Mouse (Mus musculus): Measurements from ENCODE around the gene Gnptab. TPM values are rescaled to one million over a fixed set of nuclear protein-coding genes. Genes with fewer than 3 reads are reported as not detected.

The Gnptab gene
- total RNA-seq (2017): 34.7 and 35.9 TPM in 2 replicates

DNA sequence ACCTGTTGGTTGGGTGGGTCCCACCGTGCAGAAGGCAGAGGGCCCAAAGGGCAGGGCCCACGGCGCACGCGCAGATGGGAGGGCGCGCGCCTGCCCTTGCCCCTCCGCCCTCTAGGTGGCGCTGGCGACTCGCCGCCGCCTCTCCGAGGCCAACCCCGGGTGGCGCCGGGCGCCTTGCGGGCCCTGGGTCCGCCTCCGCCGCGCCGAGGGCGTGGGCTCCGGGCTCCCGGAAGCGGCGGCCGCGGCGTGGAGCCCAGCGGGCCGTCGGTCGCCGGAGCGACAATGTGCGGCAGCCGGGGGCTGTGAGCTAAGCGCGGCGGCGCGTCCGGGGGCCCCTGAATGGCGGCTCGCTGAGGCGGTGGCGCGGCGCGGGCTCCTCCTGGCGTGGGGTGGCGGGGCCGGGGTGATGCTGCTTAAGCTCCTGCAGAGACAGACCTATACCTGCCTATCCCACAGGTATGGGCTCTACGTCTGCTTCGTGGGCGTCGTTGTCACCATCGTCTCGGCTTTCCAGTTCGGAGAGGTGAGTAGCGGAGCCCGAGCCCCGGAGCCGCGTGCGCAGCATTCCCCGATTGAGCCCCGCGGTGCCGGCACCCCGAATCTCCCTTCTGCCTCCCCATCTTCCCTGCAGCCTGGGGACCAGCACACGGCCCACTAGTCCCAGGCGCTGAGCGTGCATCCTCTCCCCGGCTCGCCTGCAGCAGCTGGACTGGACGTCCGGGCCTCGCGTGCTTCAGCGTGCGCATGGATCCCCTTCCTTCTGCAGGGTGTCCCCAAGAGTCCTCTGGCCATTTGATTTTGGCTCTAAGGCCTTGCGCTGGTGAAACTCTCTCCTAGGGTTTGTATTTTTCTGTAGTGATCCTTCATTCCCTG is at the start of gene Gnptab, which contains the start of gene Dram1:
Gene Gnptab (plus strand): TSS at position 120 of the 873 bp plus-strand sequence.
Gene Dram1 (minus strand): TSS at position 68 of the 873 bp plus-strand sequence.
- peak; percentile 72 for ATAC-seq (ENCODE audit: extremely low read depth, insufficient number of reproducible peaks, low FRiP score, poor library complexity, severe bottlenecking)

DNA sequence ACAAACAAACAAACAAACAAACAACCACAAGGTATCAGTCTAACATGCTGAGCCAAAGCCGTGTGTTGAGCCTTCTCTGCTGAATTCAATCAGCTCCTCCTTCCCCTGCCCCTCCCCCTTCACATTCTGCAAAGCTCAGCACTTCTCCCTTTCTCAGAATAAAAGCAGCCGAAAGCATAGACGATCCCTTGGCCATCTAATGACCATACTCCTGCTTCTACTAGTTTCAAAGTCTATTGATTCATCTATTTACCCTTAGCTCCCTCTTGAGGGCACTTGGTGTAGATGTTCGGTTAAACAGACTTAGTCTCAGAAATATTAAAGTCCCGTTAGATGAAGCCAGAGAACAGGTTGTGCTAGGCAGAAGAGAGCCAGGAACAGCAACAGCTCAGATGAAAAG is 48.2 kb upstream of the Gnptab start:
- no peak for ATAC-seq (ENCODE audit: extremely low read depth, insufficient number of reproducible peaks, low FRiP score, poor library complexity, severe bottlenecking)

DNA sequence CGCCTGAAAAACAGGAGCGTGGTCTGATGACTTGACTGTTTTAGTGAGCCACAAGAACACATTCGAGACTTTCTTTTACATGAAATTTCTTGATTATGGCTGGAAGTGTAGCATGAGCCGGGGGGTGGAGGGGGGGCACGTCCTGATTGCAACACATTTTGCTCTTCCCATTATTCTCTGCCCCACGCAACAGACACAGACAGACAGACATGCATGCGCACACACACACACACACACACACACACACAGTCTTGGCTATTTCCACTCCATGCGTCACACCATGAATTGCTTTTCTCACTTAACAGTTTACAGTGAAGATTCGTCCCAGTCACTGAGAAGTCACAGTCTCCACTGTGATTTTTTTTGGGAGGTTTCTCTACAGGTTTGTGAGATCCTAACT is 38.3 kb upstream of the Gnptab start:
- no peak for ATAC-seq (ENCODE audit: extremely low read depth, insufficient number of reproducible peaks, low FRiP score, poor library complexity, severe bottlenecking)

DNA sequence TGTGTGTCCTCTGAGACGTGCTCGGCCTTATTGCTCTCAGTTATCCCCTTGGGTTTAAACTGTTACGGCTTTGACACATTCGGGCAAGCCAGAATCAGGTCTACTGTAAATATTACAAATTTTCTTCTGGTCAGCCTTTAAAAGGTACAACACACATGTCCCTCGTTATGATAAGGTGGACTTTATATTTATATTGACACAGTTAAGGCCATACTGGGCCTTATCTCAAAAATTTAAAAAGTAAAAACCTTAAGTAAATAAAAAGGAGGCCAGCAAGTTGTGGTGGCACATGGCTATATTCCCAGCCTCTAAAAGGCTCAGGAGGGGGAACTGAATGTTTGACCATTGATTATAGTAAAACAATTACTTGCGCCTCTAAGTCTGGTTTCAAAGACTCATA is 37.6 kb upstream of the Gnptab start:
- no peak for ATAC-seq (ENCODE audit: extremely low read depth, insufficient number of reproducible peaks, low FRiP score, poor library complexity, severe bottlenecking)

DNA sequence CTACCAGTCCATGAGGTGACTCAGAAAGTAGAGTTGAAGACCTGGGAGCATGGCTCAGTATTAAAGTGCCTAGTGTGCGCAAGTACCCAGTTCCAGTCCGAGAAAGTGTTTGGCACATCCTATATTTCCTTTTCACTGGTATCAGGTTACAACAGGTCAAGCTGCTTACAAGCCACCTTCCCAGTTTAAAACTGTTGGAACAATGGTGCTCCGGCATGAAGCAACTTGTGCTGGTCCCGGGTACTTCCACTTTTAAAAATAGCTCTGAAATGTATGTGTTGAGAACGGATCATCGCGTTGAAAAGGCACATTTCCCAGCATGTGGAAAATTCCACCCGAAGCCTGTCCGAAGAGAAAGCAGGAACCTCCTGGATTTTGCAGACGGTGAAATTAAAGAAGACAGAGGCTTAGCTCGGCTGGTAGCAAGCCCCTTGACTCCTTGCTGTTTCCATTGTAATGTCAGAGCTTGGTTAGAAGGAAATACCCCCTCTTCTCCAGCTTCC is 33.0 kb upstream of the Gnptab start:
- no peak for ATAC-seq (ENCODE audit: extremely low read depth, insufficient number of reproducible peaks, low FRiP score, poor library complexity, severe bottlenecking)

DNA sequence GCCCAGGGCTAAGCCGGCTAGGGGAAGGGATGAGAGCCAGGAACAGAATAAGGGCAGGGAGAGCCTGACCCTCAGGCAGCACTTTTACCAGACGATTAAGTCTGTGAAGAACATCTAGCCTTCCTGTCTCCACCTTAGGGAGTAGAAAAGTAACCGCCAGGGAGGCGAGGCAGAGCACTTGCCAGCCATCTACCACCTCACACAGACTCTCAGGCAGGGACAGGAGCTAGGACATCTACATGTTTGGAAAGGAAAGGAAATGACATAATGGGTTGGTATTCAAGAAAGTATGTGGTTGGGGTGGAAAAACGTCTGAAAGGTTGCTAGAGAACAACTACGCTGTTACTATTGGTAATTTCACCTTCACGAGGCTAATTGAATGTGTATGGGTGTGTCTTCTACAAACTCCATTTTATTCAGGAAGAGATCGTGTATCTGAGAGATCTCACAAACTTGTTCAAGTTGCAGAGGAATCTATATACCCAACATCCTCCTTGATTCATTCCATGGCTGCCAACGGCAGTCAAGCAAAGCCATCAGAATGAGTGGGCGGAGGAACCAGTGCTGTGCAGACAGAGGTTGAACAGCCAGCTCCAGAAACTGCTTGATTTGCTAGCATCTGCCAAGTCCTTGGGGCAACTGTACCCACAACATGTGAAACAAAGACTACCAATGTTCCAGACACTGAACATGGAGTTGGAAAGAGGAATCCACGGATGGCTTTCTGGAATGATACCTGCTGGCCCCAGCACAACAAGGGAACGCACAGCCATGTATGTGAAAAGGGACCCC is 32.3 kb upstream of the Gnptab start:
- ATAC-seq (ENCODE audit: extremely low read depth, insufficient number of reproducible peaks, low FRiP score, poor library complexity, severe bottlenecking): no peak

DNA sequence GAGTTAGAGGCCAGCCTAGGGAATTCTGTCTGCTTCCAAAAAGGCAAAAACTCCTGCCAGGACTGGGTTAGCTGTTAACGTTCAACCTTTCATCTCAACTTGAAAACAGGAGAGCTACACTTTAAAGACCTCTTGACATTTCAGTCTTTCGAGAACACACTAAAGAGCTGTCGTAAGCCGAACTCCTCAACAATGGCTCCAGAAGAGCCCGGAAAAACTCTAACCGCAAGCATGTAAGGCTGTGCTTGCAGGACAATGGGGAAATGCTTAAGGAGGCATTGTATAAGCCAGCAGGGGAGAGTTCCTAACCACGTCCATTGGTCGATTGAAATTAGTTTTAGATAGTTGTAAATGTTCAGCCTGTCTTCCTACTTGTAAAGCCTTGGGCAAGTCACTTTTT is 29.1 kb upstream of the Gnptab start:
- ATAC-seq (ENCODE audit: extremely low read depth, insufficient number of reproducible peaks, low FRiP score, poor library complexity, severe bottlenecking): no peak

DNA sequence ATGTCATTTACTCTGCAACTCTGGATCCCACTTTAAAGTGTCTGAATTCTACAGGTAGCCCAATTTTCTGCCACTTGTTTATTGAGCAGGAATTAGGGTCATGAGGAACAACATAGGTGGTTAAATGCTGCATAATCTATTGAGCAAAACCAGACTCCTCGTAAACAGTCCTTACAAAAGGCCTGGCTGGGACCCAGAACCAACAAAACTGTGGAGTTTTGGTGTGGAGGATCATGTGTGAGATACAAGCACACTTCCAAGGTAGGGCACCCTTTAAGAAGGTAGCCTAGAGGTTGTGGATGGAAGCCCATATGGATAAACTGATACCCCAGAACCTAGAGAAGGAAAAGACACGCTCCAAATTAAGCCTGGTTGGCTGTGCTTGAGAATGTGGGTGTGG is 28.2 kb upstream of the Gnptab start:
- ATAC-seq (ENCODE audit: extremely low read depth, insufficient number of reproducible peaks, low FRiP score, poor library complexity, severe bottlenecking): no peak

DNA sequence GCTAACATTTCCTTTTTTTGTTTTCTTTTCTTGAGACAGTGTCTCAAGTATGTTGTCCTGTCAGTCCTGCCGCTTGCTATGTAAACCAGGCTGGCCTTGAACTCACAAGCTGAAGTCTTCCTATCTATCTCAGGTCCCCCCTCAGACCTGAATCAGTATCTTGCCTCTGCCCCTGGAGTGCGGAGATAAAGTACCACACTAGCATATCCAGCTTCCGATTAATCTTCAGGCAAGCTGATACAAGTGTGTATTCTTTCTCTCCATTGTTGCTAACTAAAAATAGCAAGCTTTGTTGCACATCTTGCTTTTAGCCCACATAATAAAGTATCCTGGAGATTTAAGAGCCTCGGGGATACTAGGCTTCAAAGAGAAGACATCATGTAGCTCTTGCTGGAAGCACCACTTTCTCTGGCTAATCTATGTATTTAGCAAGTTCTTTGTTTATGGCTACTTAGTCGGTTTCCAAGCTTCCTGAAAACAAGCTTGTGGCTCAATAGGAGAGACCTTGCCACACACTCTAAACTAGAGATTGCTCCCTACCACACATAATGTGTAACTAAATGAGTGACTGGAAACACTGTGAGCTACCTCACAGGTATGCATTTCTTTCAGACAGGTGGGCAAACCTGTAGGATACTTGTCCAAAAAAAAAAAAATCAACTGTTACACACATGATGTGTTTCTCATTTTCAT is 27.4 kb upstream of the Gnptab start:
- no peak for ATAC-seq (ENCODE audit: extremely low read depth, insufficient number of reproducible peaks, low FRiP score, poor library complexity, severe bottlenecking)

DNA sequence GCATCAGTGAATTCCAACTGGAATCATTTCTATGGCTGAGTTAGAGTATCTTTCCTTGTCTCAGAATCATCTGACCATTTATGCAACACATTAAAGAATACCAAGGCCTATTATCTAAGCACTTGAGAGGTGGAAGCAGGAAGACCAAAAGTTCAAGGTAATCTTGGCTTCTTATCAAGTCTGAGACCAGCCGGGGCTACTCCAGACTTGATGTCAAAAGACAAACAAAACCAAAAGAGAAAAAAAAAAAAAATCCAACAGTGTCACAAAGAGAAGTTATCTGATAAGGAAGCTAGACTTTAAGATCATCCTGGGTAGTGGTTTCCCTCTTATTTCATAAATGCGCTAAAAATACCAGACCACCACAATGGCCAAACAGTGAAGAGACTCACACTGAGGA is 26.4 kb upstream of the Gnptab start:
- no peak for ATAC-seq (ENCODE audit: extremely low read depth, insufficient number of reproducible peaks, low FRiP score, poor library complexity, severe bottlenecking)

DNA sequence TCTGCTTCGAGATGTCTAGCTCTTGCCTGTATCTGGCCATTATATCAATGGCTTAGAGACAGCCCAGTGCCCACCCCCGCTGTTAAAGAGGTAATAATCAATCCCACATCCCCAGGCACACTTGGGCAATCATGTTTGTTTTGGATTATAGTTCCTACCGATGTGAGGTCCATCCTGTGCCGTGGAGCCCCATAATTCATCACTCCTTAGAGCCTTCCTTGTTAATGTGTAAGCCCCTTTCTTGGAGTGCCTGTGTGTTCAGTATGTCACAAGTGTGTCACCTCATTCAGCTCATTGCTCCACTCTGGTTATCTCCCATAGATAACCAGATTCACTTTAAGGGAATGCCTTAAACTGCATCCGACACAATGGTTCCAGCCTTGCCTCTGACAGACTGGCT is 24.3 kb upstream of the Gnptab start:
- ATAC-seq (ENCODE audit: extremely low read depth, insufficient number of reproducible peaks, low FRiP score, poor library complexity, severe bottlenecking): no peak

DNA sequence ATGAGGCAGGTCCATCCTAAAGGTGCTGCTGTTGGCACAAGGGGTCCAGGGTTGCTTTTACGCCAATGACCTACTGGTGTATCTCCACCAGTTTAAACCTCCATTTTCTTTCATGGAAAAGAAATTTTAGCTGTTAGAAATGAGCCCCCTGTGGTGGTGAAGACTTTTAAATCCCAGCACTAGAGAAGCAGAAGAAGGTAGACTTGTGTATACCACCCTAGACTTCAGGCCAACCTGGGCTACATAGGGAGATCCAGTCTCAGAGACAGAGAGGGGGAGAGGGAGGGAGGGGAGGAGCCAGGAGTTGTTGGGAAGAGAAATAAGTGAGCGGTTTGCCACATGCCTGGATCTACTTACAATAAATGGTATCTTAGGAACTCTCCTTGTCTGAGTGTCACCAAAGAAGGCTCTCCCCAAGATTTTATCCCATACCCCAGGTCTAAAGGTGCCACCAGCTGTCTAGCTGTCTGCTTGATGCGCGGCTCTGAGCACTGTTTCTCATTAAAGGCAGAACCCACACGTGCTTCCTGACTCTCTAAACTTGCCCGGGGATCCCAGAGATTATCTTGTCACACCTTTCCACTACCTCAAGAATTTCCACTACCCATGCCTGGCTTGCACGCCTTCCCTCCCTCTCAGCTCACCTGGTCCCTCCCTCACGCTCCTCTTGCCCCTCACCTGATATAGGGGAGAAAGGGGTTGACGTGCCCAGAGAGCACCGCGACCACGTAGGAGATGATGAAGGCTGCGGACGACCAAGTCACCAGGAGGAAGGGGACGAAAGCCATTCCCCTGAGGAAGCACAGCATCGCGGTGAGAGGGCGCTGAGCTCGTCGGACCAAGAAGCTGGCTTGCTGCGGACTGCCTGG is 22.6 kb upstream of the Gnptab start:
- no peak for ATAC-seq (ENCODE audit: extremely low read depth, insufficient number of reproducible peaks, low FRiP score, poor library complexity, severe bottlenecking)

DNA sequence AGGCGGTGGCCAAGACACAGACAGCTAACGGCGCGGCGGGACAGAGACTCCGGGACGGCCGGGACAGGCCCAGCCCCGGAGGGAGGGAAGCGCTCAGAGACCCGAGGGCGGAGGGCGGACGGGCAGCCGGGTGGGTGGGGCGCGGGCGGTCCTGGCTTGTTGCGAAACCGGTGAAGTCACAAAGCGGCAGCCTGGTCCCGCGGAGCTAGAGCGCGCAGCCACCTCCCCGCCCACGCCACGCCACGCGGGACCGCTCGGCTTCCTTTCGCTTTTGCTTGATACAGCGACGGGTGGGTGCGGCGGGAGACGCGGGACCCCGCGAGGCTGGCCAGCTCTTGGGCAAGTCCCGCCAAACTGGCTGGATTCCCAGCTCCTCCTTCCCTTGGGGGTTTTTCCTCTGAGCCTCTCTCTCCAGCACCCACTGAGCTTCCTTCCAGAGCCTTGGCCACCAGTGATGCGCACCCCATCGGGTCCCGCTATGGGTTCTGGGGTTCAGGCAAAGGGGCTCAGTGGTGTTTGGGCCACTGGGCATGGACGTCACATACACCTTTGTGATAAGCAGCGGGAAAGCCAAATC is 21.9 kb upstream of the Gnptab start:
- peak; percentile 92 for ATAC-seq (ENCODE audit: extremely low read depth, insufficient number of reproducible peaks, low FRiP score, poor library complexity, severe bottlenecking)

DNA sequence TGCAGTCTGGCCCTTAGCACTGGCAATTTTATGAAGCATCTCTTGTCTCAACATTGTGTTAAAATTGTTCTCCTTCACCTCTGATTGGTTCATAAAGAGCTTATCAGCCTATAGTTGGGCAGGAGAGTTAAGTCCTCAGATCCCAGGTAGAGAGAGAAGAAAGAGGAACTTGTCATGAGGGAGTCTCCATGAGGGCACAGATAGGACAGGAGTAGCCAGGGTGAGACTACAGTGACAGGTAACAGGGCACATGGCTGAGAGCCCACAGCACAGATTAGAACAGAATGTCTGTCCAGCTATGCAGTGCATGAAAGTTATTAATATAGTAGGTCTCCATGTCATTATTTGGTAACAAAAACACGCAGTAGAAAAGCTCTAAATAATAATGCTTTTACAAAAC is 16.7 kb upstream of the Gnptab start:
- no peak for ATAC-seq (ENCODE audit: extremely low read depth, insufficient number of reproducible peaks, low FRiP score, poor library complexity, severe bottlenecking)

DNA sequence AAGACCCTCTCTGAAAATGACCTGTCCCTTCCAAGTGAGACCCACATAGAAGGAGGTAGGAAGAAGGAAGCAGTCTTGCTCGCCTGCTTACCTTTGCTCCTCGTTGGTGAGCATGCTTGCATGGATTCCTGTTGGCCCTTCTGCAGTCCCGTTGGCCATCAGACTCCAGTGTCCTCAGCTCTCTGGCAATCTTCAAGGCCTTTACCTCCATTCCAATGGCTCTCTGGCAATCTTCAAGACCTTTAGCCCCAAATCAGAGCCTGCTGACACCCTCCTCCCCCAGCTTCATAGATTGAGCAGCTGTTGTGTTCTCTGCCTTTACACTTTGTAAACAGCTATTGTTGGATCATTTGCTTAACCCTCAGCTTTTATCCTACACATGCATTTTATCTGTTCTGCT is 14.7 kb upstream of the Gnptab start:
- ATAC-seq (ENCODE audit: extremely low read depth, insufficient number of reproducible peaks, low FRiP score, poor library complexity, severe bottlenecking): no peak

DNA sequence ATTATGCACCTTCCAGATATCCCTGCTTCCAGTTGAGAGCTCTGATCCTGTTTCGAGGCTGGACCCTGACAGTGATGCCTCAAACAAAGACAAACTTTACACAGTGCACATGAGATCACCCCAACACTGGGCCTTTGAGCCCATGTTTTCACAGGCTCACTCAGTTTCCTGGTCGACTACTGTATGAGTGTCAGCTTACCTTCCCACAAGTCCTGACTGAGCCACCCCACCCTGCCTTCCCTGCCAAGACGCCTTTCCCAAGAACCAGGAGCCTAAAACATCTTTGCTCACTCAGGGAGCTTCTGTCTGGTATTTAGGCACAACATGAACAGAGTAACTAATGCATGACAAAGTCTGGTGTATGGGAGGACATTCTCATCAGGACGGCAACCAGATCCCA is 9.7 kb upstream of the Gnptab start:
- no peak for ATAC-seq (ENCODE audit: extremely low read depth, insufficient number of reproducible peaks, low FRiP score, poor library complexity, severe bottlenecking)

DNA sequence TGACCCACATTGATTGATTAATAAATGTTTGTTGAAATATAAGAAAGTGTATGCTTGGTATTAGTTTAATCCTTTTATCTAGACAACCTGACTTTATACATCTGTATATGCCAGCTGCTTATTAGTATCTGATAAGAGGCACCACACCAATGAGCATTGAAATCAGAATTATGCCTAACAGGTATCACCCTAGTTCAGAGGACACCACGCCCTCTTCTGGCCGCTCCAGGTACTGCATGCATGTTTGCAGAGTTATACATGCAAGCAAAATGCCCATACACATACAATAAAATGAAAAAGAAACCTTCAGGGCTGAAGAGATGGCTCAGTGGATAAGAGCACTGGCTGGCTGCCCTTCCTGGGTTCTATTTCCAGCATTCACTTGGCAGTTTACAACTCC is 7.1 kb upstream of the Gnptab start:
- ATAC-seq (ENCODE audit: extremely low read depth, insufficient number of reproducible peaks, low FRiP score, poor library complexity, severe bottlenecking): peak; percentile 51

DNA sequence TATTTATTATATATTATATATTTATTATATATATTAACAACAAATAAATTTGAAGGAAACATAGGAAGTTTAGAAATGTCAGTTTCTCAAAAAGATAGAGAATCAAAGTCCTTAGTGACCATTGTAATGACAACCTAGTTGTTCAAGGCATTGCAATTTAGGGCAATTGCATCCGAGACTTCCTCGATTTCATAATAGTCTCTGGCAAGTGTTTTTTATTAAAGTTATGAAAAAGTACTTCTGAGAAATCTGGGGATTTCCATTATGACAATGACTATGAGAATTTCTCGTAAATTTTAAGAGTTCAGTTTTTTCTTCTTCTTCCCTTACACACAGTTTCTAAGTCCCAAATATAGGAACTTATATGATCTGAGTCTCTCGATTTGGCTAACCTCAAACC is 6.5 kb upstream of the Gnptab start:
- no peak for ATAC-seq (ENCODE audit: extremely low read depth, insufficient number of reproducible peaks, low FRiP score, poor library complexity, severe bottlenecking)

Data from neutrophil, adult 5-6 weeks (primary cell).